Mouse (Mus musculus) c-Kit-positive CD71-negative TER-119-negative erythroid progenitor cells, embryonic 14.5 days (primary cell): Measurements from ENCODE around the gene Capns2.
"Not testable (repeated sequence)": the region's sequence is repeated elsewhere in the genome, so short reads cannot be mapped to it uniquely, and the experiment has no call there.

Experiments used
- DNase-seq: peaks from one replicate; pipeline ENCODE4 v3.0.0-alpha.2; 2013; ENCODE audit warnings: low read depth

Capns2 gene

DNA sequence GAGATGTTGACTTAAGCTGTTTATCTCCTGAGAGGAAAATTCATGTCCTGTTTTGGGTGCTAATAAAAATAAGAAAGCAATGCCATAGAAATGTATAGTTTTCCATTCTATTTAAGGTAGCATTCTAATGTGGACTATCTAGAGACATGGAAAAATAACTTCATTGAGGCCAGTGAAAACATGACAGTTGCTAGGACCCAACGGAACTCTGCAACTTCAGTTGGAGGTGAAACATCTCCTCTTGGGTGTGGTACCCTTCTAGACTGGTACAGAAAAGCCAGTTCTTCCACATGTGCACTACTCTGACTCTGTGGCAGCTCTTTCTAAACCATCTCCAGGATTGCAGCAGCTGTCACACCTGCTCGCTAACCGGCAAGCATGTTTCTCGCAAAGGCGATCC lies at the start of gene Capns2:
Gene Capns2, plus strand, starts transcription at position 301 of the 400 bp plus-strand sequence.
- no peak for DNase-seq

DNA sequence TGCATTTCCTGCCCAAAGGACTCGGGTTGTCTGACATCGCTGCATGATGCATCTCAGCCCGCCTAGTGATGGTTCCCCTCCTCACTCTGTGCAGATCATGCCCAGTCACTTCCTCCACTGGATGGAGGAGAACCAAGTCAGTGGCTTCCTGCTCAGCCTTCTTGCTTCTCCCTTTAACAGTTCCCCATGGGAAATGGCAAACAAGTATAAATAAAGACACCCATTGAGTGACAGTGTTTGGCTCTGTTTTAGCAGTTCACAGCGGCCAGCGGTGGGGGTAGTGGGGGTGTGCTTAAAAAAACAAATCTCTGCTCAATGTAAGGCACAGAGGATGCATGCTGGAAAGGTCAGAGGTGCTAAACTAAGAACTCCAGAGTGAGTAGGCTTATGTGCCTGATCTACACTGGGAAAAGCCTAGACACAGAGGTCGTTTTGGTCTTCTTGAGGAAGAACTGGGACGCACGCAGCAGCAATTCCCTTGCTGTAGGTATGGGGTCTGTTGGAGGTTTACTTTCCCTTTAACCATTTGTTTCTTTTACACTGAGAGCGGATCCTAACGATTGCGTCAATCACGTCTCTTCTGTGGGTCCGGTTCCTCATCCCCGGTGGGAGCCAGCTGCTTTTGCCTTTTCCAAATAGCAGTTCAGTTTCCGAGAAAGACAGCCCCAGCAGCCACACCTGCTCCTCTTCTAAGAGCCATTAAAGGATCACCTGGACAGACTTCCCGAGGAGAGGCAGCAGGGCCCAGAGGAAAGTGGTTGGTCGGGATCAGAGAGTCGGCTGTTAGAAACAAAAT lies 47.8 kb upstream of the Capns2 start:
- no peak for DNase-seq

DNA sequence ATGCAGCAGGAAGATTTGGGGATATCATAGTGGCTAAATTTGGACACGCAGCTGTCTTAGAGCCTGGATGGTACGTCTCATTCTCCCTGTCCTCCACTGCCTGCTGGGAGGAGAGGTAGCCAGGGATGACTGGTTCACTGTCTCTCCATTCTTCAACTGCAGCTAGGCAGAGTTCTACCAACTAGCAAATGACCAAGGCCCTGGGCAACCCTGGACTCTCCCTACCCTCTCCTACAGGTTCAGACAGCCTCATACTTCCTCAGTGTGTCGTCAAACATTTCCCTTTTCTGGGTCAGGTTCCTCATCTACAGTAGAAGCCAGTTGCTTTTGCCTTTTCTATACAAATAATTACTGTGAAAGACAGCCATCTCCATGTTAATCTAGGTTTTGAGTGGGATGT lies 46.5 kb upstream of the Capns2 start:
- DNase-seq = no peak

DNA sequence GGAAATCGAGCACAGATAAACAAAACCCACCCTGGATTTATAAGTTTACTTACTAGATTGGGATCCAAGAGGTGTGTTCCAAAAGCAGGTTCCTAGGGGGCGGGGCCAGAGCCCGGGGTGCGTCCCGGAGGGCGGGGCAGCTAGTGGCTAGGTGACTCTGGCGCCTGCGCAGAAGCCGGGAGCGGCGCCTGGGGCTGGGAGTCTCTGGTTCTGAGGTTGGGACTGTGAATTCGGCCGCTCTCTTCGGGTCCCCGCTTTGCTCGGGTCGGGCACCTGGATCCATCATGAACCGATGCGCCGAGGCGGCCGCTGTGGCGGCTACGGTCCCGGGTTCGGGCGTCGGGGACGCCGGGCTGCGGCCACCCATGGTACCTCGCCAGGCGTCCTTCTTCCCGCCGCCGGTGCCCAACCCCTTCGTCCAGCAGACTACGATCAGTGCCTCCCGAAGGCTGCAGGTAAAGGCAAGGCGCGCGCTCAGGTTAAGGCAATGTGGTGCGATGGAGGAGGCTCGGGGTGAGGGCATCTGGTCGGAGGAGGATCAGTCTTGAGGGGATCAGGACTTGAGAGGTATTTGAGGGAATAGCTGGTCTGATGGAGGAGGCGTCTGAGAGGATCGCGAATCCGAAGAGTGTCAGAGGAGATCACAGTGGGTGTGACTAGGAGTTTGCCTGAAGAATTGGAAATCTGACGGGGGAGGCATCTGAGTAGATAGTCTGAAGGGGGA lies 45.9 kb upstream of the Capns2 start, which contains the start of gene Lpcat2:
Gene Lpcat2, plus strand, starts transcription at position 169 of the 724 bp plus-strand sequence.
- DNase-seq = no peak

DNA sequence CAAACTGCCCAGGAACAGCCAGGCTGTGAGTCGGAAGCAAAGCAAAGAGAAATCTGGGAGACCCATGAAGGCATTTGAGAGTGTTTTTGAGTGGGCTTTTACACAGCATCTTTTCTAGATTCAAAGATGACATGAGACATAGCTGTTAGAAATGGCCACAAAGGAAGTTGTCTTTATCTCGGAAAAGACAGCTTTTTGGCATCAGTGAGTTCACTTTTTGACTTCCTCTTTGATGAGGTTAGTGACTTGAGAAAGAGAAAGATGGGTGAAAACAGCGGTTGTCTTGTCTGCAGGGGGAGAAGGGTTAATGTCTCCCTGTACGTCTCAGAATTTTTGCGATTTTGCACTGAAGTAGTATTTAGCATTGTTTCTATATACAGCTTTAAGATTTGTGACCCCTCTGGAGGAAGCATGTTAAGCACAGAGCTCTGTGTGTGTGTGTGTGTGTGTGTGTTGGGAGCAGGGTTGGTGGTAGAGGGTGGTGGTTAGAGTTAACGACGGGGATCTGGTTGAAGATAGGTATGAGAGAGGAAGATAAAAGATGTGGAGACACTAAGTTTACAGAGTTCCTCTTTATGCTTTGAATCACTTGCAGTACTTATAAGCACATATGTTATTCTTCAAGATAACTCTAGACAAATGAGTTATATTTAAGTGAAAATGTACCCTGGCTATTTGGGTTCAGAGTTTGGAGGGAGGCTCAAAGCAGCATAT lies 44.8 kb upstream of the Capns2 start:
- no peak for DNase-seq

DNA sequence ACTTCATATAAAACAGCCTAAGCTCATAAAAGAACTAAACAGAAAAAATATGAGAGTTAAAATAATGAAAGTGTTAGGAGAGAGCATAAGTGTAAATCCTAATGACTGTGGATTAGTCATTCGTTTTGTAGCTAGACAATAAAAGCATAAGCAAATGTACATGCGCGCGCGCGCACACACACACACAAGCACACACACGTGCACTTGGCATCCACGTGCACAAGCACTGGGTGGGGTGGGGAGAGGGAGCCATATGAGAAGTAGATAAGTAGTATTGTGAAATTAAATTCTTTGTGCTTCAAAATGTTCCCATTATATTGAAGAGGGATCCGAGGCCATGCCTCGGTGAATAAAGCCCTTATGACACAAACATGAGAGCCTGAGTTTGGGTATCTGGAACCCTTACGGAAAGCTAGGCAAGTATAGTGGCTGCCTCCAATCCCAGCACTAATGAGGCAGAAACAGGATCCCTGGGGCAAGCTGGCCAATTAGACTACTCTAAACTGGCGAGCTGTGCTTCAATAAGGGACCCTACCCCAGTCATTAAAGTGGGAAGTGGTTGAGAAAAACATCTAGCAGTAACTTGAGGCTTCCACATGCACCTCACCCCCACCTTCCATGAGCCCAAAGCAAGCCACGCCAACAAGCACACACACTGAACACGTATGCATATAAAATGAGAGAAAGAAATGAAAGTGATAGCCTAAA lies 42.6 kb upstream of the Capns2 start:
- no peak for DNase-seq

DNA sequence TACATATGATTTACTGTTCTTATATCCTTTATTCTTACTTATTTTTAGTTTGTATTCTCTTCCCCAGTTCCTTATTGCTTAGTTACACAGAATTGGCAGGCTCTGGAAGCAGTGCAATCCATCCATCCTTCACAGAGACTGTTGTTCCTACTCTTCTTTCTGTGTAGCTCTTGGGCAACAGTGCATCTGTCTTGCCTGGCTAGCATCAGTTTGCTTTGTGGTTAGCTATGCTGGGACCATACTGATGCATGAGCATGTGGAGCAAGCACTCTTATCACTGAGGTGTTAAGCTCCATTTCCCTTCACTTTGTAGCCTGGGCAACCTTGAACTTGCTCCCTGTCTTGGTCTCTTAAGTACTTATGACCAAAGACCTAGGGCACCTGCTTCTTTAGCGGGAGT lies 39.2 kb upstream of the Capns2 start:
- no peak for DNase-seq

DNA sequence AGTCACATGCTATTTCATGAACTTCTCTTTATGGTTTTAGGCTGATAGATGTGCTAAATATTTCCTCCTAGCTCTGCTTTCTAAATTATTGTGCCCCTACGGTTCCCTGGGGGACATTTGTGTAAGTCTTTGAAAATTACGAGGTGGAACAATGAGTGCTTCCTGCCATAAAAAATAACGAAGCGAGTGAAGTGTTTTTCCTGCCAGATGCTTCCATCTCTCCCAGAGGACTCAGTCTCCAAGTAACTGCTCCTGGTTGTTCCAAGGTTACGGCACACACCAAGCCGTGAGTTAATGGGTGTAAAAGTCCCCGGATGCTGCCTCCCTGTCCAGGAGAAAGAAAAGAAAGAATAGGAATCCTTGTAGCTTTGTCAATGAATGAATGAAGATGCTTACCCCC lies 30.9 kb upstream of the Capns2 start:
- no peak for DNase-seq

DNA sequence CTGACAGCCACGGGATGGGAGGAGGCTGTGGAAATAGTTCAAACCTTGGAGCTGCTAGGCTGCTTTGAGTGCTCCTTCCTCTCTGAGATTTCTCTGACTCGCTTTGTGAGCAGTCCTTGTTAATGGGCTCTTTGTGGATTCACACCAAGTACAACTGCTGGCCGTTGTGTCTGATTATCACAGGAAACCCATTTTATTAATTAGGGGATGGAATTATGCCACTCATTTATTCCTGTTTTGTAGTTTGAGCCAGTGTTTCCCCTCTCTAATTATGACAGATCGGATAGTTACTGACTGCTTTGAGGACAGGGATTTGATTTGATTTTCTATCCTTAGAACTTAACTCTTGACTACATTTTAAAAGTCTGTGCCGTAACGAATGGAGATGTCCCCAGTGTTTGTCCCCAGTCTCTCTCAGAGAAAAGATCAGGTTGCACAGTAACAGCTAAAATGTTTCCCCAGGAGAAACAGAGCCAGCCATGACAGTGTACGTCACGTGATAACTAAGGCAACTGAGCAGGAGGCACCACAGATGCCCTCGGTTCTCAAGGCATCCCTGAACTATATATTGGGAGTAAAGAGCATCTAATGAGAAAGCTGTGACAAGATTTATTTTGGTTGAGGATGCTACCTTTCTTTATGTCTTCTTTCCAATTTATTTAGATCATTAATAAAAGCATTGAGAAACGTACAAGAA lies 29.0 kb upstream of the Capns2 start:
- no peak for DNase-seq

DNA sequence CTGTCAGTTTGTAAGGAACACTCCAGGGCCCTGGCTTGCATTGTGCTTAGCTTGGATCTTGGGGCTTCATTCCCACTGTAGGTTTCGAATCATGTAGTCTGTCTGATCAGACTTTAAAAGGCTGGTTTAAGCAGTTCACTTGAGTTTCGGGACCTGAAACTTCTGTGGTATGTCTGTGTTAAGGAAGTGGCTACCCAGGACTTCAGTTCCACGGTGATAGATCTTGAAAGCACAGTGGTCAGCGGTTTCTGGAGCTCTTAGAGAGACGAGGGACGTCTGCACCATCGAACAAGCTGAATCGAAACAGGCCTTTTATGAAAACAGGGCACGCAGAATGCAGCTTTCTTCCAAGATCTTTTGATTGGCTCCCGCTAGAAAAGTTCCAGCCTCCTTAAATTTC lies 25.4 kb upstream of the Capns2 start:
- DNase-seq = no peak

DNA sequence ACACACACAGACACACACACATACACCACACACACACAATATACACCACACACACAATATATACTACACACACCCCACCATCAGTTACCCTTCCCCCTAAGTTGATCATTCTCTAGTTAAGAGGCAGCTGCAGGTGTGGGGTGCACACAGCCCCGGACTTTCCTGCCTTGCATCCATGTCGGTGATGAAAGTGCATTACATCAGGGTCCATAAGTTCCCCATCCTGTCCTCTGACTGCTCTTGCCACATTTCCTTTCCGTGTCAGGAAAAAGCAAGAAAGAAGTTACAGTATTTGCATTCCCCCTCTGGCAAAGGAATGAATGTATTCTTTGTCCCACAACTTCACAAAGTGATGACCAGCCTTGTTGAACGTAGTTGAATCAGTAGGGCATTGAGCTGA lies 20.0 kb upstream of the Capns2 start:
- no peak for DNase-seq

DNA sequence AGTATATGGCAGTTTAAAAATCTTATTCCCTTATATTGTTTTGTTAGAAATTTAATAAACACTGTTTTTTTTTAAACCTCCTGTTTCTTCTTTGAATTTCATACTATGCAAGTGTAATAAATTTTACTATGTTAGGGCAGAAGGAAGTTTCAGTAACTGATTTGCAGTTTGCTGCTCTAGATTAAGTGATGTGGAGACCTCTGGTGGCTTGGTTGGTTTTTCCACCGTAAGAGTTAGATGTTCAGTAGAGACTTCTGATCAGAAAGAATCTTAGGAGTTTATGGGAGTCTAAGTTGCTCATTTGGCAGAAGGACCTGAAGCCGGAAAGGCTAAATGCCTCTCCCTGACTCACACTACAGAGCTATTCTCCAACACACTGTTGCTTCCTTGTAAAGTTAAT lies 17.4 kb upstream of the Capns2 start:
- no peak for DNase-seq

DNA sequence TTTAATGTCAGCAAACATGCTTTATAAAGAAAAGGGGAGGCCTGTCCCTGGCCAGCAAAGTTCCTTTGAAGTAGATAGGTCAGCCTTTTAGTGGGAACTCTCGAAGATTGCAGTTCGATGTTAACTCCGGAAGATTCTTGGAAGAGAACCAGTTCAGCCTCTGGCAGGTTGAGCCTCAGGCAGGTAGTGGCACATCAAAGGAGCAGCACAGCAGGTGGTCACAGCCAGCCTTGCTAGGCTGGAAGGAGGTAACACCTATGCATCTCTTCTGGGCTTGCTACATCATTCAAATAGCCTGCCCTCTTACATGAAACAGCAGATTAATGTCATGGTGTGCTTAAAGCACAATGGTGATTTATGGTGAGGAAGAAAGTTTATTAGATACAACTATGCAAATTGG lies 9.0 kb upstream of the Capns2 start:
- not testable (repeated sequence) for DNase-seq

DNA sequence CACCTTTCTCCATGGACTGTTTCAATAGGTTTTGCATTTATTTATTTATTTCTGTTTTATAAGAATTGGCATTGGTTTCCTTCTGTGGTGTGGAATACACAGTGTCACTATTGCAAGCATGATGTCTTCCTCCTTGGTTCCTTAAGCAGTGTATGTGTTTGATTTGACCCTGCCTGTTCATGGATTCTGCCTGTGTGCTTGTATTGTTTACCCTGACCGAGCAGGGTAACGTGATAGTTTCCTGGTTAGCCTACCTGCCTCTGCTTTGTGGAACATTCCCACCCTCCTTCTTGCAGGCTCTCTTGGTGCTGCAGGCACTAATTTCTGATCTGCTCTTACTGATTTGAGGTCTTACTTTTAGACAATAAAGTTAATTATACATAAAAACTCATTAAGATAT lies 7.3 kb upstream of the Capns2 start:
- no peak for DNase-seq

DNA sequence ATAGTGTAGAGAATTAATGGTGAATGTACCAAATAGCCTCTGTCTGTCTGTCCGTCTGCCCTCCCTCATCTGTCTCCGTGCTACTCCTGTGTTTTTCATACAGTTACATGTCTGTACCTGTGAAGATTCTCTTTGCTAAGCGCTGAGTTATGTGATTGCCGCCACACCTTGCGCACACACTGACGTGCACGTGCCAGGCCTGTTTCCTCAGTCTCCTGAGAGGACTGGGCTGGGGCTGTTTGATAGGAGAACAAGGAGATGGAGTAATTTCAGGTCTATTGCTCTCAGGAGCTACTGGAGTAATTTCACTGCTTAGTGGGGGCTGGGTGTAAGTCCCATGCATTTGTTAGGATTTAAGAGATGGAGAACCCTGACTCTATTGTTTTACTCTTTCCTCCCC lies 6.2 kb upstream of the Capns2 start:
- DNase-seq = no peak

DNA sequence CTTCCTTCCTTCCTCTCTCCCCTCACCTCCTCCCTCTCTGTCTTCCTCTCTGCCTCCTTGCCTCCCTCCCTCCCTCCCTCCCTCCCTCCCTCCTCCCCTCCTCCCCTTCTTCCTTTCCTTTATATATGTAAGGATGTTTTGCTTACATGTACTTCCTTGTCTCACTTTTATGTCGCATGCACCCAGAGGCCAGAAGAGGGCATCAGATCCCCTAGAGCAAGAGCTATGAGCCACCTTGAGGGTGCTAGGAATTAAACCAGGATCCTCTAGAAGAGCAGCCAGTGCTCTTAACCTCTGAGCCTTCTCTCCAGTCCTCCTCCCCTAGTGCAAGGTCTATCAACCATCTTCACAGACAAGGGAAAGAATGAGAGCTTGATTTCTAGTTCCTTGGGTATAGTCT lies 5.2 kb upstream of the Capns2 start:
- DNase-seq = no peak

DNA sequence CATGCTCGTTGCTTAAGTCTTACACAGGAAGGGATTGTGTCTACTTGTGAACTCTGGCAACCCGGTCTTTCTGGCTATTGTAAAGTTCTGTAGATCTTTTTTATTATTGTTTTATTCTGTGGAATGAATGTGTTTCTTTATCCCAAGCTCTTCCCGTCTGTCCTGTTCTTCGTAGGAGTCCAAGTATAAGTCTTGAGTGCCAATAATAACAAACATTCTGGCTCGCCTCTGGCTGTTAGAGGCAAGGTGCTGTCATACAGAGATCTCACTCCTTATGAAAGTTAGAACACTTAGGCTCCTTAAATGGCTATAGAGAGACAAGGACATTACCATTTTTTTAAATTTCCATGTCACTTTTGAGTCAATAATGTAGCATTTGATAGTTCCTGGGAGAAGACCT lies 4.6 kb upstream of the Capns2 start:
- no peak for DNase-seq

DNA sequence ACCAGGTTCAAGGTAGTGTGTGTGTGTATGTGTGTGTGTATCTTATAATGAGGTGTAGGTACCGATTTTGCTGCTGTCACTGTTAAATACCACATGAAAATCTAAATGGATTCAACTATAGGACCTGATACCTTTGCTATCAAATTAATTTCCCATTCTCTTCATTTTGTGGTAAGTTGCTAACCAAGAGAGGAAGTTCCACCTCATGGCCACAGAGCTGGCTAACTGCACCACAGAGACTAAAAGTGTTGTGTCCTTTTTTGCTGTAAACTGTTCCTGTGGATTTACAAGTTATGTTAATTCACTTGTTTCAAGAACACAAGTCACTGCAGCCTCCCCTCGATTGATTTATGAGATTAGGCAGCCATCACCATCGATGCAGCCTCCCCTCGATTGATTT lies 3.4 kb upstream of the Capns2 start:
- no peak for DNase-seq

DNA sequence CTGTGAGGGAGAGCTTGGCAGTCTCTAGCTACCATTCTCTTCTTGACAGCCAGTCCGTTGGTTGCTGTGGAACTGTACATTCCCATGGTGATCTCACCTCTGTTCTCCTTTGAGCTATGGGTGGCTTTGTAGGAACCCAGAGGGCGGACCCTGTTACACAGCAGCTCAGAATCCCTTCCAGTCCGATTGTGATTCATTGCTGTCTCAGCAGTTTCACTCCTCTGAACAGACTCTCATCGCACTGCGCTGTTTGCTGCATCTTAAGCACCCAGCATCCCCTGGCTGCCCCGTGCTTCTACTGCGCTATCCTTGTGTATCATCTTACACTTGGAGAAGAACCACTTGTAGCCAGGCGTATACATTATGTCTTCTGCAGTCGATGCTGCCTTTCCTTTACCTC lies 1.6 kb upstream of the Capns2 start:
- no peak for DNase-seq

DNA sequence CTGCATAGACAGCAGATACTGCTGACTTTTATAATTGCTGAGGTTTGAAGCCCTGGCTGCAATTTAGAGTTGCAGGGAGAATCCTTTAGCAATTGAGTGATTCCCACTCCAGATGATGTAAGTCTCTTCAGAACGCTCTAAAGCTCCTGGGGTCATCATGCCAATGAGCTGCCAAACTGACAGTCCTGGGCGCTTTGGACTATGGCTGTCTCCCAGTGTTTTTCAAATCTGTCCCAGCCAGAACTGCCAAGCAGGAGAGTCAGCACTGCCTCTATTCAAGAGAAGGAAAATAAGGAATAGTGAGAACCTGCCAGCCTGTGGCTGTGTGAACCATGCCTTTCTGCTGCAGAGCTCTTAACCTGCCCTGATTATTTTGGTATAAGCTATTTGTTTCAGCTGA lies 1.8 kb downstream of the Capns2 start:
- no peak for DNase-seq

DNA sequence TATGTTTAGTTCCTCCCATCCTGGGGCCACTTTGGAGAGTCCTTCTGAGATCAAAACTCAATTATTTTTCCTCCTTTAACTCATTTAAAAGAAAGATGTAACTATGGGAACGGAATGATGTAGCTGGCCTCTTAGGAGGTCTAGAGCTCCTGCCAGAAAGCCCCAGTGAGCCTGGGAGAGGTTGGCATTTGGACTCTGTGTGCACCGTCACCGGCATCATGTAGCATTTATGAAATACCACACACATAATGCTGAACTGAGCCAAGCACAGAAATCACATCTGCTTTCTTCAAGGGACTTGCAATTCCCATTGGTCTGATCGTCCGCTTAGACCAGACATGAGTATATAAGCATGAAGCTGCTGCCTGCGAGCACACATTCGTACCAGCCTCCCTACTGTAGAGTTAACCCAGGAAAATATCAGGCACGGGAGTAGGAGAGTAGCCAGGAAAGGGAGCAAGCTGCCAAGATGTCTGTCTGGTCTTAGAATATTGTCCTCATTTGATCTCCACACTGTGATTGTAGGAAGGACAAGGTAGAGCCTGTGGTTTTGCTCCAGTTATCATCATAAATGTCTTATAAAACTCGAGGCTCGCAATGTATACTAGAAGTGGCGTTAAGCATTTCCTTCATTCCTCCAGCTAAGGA lies 2.4 kb downstream of the Capns2 start:
- no peak for DNase-seq
